Mouse (Mus musculus): ENCODE measurements around the gene Plscr5.

GRCm38 (mm10) chr9:92173318-92173985 lies 19.3 kb upstream of the Plscr5 start:
- TF ChIP-seq CTCF (IDR thresholded peaks at IDR 0.05) = no peak
- no peak for TF ChIP-seq EP300 (IDR thresholded peaks at IDR 0.05)
